Mouse (Mus musculus) thymus, postnatal 36 days (tissue): ENCODE data around the gene Kcnmb3.
"Not testable (repeated sequence)": the region's sequence is repeated elsewhere in the genome, so short reads cannot be mapped to it uniquely, and the experiment has no call there.

Experiments
- DNase-seq, 2 experiments: peaks; one replicate each; pipeline ENCODE4 v3.0.0; 2022; ENCODE audit warnings: mixed read lengths in 2 of 2

The Kcnmb3 gene

DNA sequence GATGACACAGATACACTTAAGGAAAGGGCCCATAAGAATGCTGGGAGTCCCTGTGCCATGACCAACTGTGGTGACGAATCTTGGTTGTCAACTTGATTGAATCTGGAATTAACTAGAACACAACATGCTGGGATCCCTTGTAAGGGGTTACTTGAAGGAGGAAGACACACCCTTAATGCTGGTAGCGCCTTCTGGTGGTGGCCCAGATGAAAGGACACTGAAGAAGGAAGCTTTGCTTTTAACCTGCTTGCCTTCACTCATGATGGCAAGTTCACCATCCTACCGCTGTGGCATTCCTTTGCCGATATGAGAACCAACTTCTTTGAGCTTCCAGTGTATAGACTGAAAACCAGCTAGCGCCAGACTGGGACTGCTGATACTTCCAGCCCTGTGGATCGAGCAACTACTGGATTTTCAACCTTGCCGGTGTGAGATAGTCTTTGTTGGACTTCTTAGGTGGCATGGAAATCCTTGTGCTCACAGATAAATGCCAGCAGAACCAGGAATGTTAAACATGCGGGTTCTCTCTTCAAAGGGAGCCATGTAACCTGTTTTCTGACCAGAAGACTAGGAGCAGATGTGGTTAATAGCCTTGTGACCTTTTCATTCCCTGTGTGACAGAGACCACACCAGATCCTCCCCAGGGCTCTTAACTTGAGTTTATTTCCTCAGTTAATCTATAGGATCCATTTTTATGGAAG is 2.5 kb upstream of the Kcnmb3 start:
- DNase-seq: peak; percentile 21 to 31

DNA sequence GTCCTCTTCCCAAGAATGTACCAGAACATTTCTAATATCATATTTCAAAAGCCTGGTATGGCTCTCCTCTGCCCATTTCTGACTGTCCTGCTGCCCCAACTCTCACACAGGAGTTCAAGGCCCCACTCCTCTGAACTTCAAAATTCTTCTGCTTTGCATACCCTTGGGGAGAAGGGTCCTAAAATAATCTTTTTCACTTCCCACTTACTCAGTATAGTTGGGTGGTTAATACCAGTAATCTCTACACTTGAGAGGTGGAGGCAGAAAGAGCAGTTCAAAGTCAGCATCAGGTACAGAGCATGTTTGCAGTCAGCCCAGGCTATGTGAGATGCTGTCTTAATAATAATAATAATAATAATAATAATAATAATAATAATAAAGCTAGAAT is 1.1 kb downstream of the Kcnmb3 start:
- no peak for DNase-seq

GRCm38 (mm10) chr3:32490076-32490927 is 1.7 kb downstream of the Kcnmb3 start:
- no peak for DNase-seq

DNA sequence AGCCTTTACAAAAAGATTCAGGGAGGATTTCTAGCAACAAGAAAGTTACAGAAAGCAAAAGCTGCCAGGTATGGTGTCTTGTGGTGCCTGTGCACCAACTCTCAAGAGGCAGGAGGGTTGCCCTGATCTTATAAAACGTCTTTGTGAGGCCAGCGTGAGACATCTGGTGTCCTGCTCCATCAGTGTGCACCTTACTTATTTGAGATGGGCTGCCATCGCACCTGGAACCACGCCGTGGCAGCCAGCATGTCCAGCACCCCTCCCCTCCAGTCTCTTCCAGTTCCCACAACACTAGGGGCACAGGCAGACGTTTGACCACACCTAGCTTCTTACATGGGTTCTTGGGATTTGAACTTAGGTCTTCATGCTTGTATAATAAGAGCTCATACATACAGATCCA is 3.9 kb downstream of the Kcnmb3 start:
- no peak for DNase-seq

GRCm38 (mm10) chr3:32486543-32486942 is 5.5 kb downstream of the Kcnmb3 start:
- DNase-seq: no peak

- no peak for DNase-seq
Measured at GRCm38 (mm10) chr3:32483035-32483434, 9.0 kb downstream of the Kcnmb3 start.

DNA sequence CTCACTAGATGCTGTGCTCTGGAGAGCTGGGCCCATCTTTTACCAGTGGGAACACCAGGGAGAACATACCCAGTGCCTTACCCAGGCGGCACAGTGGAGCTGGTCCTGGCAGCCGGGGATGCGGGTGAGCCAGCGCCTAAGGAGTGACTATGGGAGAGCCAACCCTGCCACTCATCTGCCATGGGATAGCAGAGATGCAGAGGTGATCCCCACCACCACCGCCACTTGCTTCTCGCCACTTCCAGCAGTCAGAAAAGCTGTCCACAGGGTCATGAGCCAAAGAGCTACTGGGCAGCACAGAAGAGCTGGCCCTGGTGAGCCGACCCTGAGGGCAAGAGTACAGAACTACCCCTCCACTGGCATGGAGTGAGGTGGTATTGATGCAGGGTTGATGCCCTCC is 12.1 kb downstream of the Kcnmb3 start:
- no peak for DNase-seq

DNA sequence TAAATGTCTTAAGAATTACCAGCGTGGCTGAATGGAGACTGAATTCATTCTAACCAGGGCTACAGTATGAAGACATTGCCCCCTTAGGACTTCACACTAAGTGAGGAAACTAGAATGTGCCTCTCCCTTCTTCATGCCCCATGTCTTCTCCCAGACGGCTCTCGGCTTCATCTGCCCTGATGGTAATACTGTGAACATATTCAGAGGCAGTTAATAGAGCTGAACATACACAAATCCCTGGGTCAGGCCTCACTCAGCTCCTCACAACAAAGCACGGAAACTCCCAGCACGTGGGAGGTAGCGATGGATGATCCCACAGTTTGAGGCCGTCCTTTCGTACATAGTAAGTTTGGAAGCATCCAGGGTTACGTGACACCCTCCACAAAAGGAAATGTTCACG is 18.8 kb downstream of the Kcnmb3 start:
- no peak for DNase-seq

DNA sequence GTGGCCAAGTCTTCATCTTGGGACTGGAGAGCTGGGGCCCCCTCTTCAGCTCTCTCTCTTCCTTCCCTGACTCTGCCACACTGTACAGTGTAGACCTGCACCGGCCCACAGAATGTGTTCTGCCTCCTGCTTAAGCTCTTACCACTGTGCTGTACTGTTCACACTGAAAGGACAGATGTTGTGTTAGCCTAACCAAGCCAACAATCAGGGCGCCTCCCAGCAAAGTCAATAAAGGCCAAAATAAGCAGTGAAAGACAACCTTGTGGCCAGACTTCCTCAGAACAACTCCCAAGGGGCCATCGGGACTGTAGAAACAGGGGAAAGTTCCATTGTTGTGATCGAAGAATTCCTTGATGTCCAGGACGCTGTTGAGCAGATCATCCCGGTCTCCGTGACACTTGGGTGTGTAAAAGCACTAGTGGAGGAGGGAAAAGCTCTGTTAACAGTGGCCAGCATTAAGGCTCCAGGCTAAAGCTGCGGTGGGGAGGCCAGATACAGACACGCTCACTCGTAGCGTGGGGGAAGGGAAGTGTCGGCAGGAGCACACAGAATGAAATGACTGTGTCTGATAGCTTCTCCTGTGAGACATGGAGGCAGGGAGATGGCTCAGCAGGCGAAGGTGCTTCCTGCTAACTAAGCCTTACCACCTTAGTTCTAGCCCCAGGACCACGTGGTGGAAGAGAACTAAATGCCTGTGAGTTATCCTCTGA is 19.7 kb downstream of the Kcnmb3 start:
- no peak for DNase-seq

DNA sequence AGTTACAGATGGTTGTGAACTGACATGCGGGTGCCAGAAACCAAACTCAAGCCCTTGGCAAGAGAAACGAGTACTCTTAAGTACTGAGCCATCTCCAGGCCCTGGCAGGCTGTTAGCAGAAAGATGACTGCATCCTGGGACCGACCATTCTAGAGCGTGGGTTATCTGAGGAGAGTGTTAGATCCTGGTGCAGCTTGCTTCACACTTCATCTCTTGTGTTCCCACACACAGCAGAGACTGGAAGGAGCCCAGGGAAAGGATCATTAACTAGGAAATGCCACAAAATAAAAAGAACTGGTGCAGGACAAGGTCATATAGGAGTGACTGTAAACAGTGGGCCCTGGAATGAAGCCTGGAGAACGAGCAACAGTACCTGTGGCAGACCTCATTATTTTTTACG is 20.9 kb downstream of the Kcnmb3 start:
- no peak for DNase-seq

- no peak for DNase-seq
Measured at GRCm38 (mm10) chr3:32470449-32470848, 21.6 kb downstream of the Kcnmb3 start.

GRCm38 (mm10) chr3:32468411-32468810 is 23.6 kb downstream of the Kcnmb3 start:
- DNase-seq: no peak

DNA sequence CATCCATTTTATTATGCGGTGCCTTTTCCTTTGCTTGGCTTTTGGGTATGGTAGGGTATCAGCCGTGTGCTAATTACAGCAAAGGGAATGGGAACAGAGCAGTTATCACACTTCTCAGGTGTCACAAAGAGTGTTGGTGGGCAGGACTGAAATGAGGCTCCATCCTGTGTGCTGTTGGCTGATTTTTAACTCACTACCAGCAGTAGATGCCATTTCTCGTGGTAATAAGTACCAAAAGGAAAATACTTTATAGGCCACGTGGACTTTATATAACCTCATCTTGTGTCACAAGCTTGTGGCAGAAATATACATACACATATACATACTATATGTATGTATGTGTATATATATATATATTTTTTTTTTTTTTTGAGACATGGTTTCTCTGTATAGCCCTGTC is 24.7 kb downstream of the Kcnmb3 start:
- no peak for DNase-seq

GRCm38 (mm10) chr3:32459777-32460176 is 32.3 kb downstream of the Kcnmb3 start:
- DNase-seq: peak; percentile 24 to 35

DNA sequence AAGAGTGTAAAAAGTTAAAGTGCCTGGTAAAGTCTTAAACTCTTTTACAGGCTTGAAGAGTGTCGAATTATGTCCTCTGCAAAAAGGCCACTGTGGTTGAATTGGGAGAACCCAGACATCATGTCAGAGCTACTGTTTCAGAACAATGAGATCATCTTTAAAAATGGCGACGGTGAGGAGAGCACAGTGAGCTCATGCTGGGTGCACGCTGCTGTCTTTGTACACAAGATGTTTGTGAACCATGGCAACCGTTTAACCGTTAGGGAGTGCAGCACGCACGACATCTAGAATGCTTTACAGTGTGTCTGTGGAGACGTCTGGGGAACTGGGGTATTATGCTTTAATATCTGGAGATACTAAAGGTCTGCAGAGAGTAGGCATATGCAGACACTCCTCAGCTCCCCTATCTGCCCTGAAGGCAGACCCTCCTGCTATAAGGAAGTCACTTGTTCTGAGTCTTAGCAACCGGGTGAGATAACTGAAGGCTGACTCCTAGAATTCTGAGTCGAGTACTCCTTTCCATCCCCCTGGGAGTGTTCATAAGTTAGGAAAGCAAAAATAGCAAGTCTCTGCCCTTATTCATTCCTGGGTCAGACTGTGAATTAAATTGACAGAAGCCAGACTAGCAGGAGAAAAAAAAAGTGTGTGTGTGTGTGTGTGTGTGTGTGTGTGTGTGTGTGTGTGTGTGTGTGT is 37.6 kb downstream of the Kcnmb3 start:
- no peak for DNase-seq

DNA sequence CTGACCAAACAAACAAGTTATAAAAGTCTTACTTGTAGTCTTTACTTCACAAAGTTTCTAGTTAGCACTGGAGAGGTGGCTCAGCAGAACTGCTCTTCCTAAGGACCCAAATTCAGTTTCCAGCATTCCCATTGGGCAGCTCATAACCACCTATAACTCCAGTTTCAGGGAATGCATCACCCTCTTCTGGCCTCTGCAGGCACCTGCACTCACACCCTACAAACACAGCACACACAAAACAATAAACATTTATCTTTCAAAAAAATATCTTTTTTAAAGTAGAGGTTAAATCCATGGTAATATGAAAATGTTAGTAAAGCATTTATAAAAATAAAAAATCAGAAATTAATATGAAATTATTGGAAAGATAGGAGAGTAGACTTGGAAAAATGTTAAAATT is 50.3 kb downstream of the Kcnmb3 start:
- no peak for DNase-seq

DNA sequence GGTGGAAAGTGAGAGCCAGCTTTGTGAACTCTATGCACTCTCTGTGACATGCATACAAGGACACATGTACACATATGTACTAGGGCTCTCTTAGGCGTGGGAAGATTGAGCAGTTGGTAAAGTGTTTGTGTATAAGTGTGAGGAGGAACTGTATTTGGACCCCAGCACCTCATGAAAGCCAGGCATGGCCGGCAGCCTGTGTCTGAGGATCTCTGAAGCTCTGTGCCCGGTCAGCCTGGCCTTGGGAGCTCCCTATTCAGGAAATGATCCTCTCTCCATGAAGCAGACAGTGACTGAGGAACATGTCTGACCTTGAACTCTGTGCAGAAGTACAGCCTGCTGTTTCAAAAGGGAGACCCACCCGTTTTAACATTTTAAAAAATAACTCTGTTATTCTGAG is 53.3 kb downstream of the Kcnmb3 start:
- DNase-seq: no peak

DNA sequence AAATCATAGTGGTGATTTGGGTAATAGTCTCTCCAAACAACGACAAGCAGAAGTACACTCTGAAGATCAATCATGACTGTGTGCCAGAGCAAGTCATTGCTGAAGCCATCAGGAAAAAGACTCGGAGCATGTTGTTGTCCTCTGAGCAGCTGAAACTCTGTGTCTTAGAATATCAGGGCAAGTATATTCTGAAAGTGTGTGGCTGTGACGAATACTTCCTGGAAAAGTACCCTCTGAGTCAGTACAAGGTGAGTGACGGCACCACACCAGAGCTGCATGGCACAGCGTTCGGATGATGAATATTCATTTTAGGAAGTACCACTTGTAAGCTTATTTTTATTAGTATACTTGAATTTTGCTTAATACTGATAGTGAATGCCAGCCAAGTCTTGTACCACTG is 54.2 kb downstream of the Kcnmb3 start:
- no peak for DNase-seq

DNA sequence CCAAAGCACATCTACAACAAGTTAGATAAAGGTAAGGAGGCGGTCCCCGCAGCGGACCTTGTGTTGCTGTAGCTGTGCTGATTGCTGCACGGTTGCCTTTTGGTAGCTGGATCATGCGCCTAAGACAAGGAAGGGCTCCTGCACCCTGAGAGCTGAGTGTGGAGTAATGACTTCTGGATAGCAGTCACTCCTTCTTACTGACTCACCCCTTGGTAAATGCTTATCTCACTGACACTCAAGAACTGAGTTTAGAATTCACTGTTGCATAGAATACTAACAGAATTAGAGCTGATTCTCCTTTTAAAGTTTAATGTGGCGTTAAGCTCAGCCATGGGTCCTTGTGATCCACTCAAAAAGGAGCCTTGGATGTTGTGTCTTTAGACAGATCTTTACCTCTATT is 54.7 kb downstream of the Kcnmb3 start:
- DNase-seq: no peak

- no peak for DNase-seq
Measured at GRCm38 (mm10) chr3:32436101-32436500, 55.9 kb downstream of the Kcnmb3 start.

GRCm38 (mm10) chr3:32434016-32434415 is 58.0 kb downstream of the Kcnmb3 start:
- DNase-seq: no peak

DNA sequence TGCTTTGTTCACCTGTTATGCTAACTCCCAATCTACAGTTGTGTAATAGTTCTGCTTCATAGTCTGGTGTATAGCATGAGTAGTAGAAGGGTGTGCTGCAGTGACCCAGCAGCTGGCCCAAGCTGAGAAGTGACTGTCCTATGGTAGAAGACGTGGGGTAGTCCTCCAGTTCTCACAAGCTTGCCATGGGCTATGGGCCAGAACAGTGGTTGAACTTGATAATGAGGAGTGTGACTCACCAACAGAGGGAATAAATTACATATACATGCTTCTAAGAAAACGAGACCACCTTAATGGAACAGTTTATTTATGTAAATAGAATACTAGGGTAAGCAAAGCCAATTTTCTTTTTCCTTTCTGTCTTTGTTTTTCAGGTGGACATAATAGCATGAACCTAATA is 61.6 kb downstream of the Kcnmb3 start:
- DNase-seq: no peak

DNA sequence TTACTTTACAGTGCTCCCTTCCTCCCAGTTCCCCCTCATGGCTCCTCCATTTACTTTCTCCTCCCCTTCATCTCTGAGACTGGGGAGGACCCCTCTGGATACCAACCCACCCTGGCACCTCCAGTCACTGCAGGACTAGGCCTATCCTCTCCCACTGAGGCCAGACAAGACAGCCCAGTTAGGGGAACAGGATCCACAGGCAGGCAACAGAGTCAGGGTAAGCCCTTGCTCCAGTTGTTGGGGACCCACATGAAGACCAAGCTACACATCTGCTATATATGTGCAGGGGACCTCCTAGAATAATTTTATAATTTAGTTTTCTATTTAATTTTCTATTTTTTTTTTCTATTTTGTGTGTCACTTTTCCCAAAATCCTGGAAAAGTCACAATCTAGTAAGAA is 62.7 kb downstream of the Kcnmb3 start:
- DNase-seq: not testable (repeated sequence)
